Mouse (Mus musculus): ENCODE results near the gene Dennd2d. TPM values are rescaled to one million over a fixed set of nuclear protein-coding genes. Genes with fewer than 3 reads are reported as not detected.

Gene Dennd2d
- polyA plus RNA-seq, 1 experiment from 2014 or later = 20.4 TPM

DNA sequence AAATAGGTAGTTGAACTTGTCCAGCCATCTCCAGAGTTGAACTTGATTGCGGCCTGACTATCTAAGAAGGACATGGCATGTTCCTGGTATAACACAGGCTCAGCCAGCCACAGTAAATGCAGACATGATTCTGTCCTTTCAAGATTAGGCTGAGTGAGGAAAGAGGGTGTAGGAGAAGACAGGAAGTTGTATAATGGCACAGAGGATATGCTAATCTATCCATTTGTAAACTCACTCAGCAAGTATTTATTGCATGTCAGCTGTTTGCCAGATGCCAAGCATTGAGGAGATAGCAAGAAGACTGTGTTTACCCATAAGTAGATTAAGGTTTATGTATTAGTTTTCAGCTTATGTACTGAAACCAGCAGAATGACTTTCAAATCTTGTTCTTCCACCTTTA is 10.5 kb downstream of the Dennd2d start:
- Histone ChIP-seq H3K4me1 (ENCODE audit: control insufficient read depth, insufficient read depth, low read length) (no peaks in the 10 kb centered on the region), H3K4me2 (replicated peaks; ENCODE audit: low read depth, low read length) (no peak overlapping the region), H3K9ac (replicated peaks; ENCODE audit: low read depth, low read length) (no peak overlapping the region), H3K36me3 (ENCODE audit: control insufficient read depth, insufficient read depth, low read length) (no peaks in the 10 kb centered on the region; the same call in 1 of the 2 replicates), H3K27ac (ENCODE audit: low read length) (no peak overlapping the region), H3K27me3 (ENCODE audit: control insufficient read depth, insufficient read depth, low read length) (no peaks in the 10 kb centered on the region), H3K9me3 (ENCODE audit: control insufficient read depth, low read depth, low read length) (no peaks in the 10 kb centered on the region), H3K4me3 (ENCODE audit: low read depth, low read length) (no peak overlapping the region)
- ATAC-seq (ENCODE audit: insufficient number of reproducible peaks, insufficient read depth, low FRiP score, low read depth) = no peak
- 81% methylated on average over 1 of the region's 1 CpGs for WGBS

GRCm38 (mm10) chr3:106493202-106493601 is 11.0 kb downstream of the Dennd2d start:
- no peaks in the 10 kb centered on the region for H3K27me3 ChIP-seq (ENCODE audit: control insufficient read depth, insufficient read depth, low read length)
- H3K9ac ChIP-seq (replicated peaks; ENCODE audit: low read depth, low read length) = no peak overlapping the region
- WGBS = 85% methylated on average over 8 of the region's 8 CpGs
- ATAC-seq (ENCODE audit: insufficient number of reproducible peaks, insufficient read depth, low FRiP score, low read depth) = no peak
- H3K4me3 ChIP-seq (ENCODE audit: low read depth, low read length) = no peak overlapping the region
- no peak overlapping the region for H3K4me2 ChIP-seq (replicated peaks; ENCODE audit: low read depth, low read length)
- no peaks in the 10 kb centered on the region for H3K9me3 ChIP-seq (ENCODE audit: control insufficient read depth, low read depth, low read length)
- H3K4me1 ChIP-seq (ENCODE audit: control insufficient read depth, insufficient read depth, low read length) = no peaks in the 10 kb centered on the region
- H3K36me3 ChIP-seq (ENCODE audit: control insufficient read depth, insufficient read depth, low read length) = no peaks in the 10 kb centered on the region; the same call in 1 of the 2 replicates
- H3K27ac ChIP-seq (ENCODE audit: low read length) = no peak overlapping the region

GRCm38 (mm10) chr3:106493882-106494281 is 11.7 kb downstream of the Dennd2d start:
- WGBS = 88% methylated on average over 3 of the region's 3 CpGs
- H3K4me1 ChIP-seq (ENCODE audit: control insufficient read depth, insufficient read depth, low read length) = no peaks in the 10 kb centered on the region
- no peak overlapping the region for H3K27ac ChIP-seq (ENCODE audit: low read length)
- no peaks in the 10 kb centered on the region for H3K27me3 ChIP-seq (ENCODE audit: control insufficient read depth, insufficient read depth, low read length)
- no peak overlapping the region for H3K4me3 ChIP-seq (ENCODE audit: low read depth, low read length)
- H3K36me3 ChIP-seq (ENCODE audit: control insufficient read depth, insufficient read depth, low read length) = no peaks in the 10 kb centered on the region; the same call in 1 of the 2 replicates
- H3K4me2 ChIP-seq (replicated peaks; ENCODE audit: low read depth, low read length) = no peak overlapping the region
- no peak for ATAC-seq (ENCODE audit: insufficient number of reproducible peaks, insufficient read depth, low FRiP score, low read depth)
- H3K9ac ChIP-seq (replicated peaks; ENCODE audit: low read depth, low read length) = no peak overlapping the region
- no peaks in the 10 kb centered on the region for H3K9me3 ChIP-seq (ENCODE audit: control insufficient read depth, low read depth, low read length)

GRCm38 (mm10) chr3:106494417-106494950 is 12.3 kb downstream of the Dennd2d start:
- Histone ChIP-seq H3K4me2 (replicated peaks; ENCODE audit: low read depth, low read length) (no peak overlapping the region), H3K27me3 (ENCODE audit: control insufficient read depth, insufficient read depth, low read length) (no peaks in the 10 kb centered on the region), H3K4me1 (ENCODE audit: control insufficient read depth, insufficient read depth, low read length) (no peaks in the 10 kb centered on the region), H3K9ac (replicated peaks; ENCODE audit: low read depth, low read length) (no peak overlapping the region), H3K27ac (ENCODE audit: low read length) (no peak overlapping the region), H3K36me3 (ENCODE audit: control insufficient read depth, insufficient read depth, low read length) (no peaks in the 10 kb centered on the region; the same call in 1 of the 2 replicates), H3K9me3 (ENCODE audit: control insufficient read depth, low read depth, low read length) (no peaks in the 10 kb centered on the region), H3K4me3 (ENCODE audit: low read depth, low read length) (no peak overlapping the region)
- no peak for ATAC-seq (ENCODE audit: insufficient number of reproducible peaks, insufficient read depth, low FRiP score, low read depth)
- 77% methylated on average over 1 of the region's 1 CpGs for WGBS

DNA sequence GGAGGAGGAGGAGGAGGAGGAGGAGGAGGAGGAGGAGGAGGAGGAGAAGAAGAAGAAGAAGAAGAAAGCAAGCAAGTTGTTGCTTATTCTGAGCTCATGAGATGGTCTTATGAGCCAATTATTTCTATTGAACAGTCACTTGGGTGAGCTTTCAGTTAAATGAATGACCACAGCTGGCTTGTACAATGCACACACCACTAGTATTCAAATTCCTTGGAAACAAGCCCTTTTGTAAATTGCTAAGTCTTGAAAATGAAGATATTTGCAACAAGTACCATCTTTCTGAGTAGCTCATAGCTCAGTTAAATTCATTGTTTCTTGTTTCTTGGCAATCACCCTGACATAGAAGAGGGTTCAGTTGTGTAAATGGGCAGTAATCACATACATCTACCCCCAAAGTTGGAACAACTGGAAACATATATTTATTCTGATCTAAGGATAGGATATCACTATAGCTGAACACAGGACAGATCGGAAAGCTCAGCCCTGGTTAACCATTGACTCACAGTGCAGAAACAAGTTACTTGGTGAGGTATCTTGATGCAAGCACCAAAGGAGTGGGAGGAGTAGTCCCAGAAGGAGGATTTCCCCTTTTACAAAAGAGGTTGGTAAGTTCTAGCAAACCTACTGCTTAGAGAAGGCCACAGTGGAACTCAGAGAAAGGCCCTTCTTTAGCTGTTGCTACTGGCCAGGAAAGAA is 13.3 kb downstream of the Dennd2d start:
- WGBS = 79% methylated on average over 1 of the region's 1 CpGs
- no peak for ATAC-seq (ENCODE audit: insufficient number of reproducible peaks, insufficient read depth, low FRiP score, low read depth)

GRCm38 (mm10) chr3:106496045-106496721 is 14.0 kb downstream of the Dennd2d start:
- 38% methylated on average over 4 of the region's 4 CpGs for WGBS
- peak; percentile 54; the same call in 1 of the 2 replicates for ATAC-seq (ENCODE audit: insufficient number of reproducible peaks, insufficient read depth, low FRiP score, low read depth)
- Histone ChIP-seq H3K36me3 (ENCODE audit: control insufficient read depth, insufficient read depth, low read length) (peaks cover 6% of the 10 kb centered on the region), H3K4me1 (ENCODE audit: control insufficient read depth, insufficient read depth, low read length) (no peaks in the 10 kb centered on the region), H3K9me3 (ENCODE audit: control insufficient read depth, low read depth, low read length) (no peaks in the 10 kb centered on the region), H3K4me2 (replicated peaks; ENCODE audit: low read depth, low read length) (no peak overlapping the region), H3K27me3 (ENCODE audit: control insufficient read depth, insufficient read depth, low read length) (no peaks in the 10 kb centered on the region), H3K9ac (replicated peaks; ENCODE audit: low read depth, low read length) (no peak overlapping the region), H3K27ac (ENCODE audit: low read length) (no peak overlapping the region), H3K4me3 (ENCODE audit: low read depth, low read length) (no peak overlapping the region)

More for the DNA sequence above, 13.3 kb downstream of the Dennd2d start:
- no peak overlapping the region for H3K4me2 ChIP-seq (replicated peaks; ENCODE audit: low read depth, low read length)
- H3K27ac ChIP-seq (ENCODE audit: low read length) = no peak overlapping the region
- no peaks in the 10 kb centered on the region for H3K27me3 ChIP-seq (ENCODE audit: control insufficient read depth, insufficient read depth, low read length)
- H3K9ac ChIP-seq (replicated peaks; ENCODE audit: low read depth, low read length) = no peak overlapping the region
- H3K4me1 ChIP-seq (ENCODE audit: control insufficient read depth, insufficient read depth, low read length) = no peaks in the 10 kb centered on the region
- peaks cover 4% of the 10 kb centered on the region for H3K36me3 ChIP-seq (ENCODE audit: control insufficient read depth, insufficient read depth, low read length)
- no peak overlapping the region for H3K4me3 ChIP-seq (ENCODE audit: low read depth, low read length)
- no peaks in the 10 kb centered on the region for H3K9me3 ChIP-seq (ENCODE audit: control insufficient read depth, low read depth, low read length)

- H3K4me3 ChIP-seq (ENCODE audit: low read depth, low read length) = no peak overlapping the region
- no peaks in the 10 kb centered on the region for H3K9me3 ChIP-seq (ENCODE audit: control insufficient read depth, low read depth, low read length)
- H3K9ac ChIP-seq (replicated peaks; ENCODE audit: low read depth, low read length) = no peak overlapping the region
- no peak overlapping the region for H3K27ac ChIP-seq (ENCODE audit: low read length)
- no peak overlapping the region for H3K4me2 ChIP-seq (replicated peaks; ENCODE audit: low read depth, low read length)
- no peak for ATAC-seq (ENCODE audit: insufficient number of reproducible peaks, insufficient read depth, low FRiP score, low read depth)
- no peaks in the 10 kb centered on the region for H3K27me3 ChIP-seq (ENCODE audit: control insufficient read depth, insufficient read depth, low read length)
- H3K36me3 ChIP-seq (ENCODE audit: control insufficient read depth, insufficient read depth, low read length) = peaks cover 6% of the 10 kb centered on the region
- no peaks in the 10 kb centered on the region for H3K4me1 ChIP-seq (ENCODE audit: control insufficient read depth, insufficient read depth, low read length)
- 63% methylated on average over 3 of the region's 3 CpGs for WGBS
These were observed 14.8 kb downstream of the Dennd2d start for GRCm38 (mm10) chr3:106496996-106497395.

GRCm38 (mm10) chr3:106500510-106500909 is 18.3 kb downstream of the Dennd2d start:
- WGBS = 90% methylated on average over 2 of the region's 2 CpGs
- no peak for ATAC-seq (ENCODE audit: insufficient number of reproducible peaks, insufficient read depth, low FRiP score, low read depth)

More at GRCm38 (mm10) chr3:106500510-106500909, 18.3 kb downstream of the Dennd2d start:
- Histone ChIP-seq H3K27me3 (ENCODE audit: control insufficient read depth, insufficient read depth, low read length) (no peaks in the 10 kb centered on the region), H3K36me3 (ENCODE audit: control insufficient read depth, insufficient read depth, low read length) (peaks cover 20% of the 10 kb centered on the region), H3K27ac (ENCODE audit: low read length) (no peak overlapping the region), H3K9ac (replicated peaks; ENCODE audit: low read depth, low read length) (no peak overlapping the region), H3K9me3 (ENCODE audit: control insufficient read depth, low read depth, low read length) (no peaks in the 10 kb centered on the region), H3K4me1 (ENCODE audit: control insufficient read depth, insufficient read depth, low read length) (no peaks in the 10 kb centered on the region), H3K4me3 (ENCODE audit: low read depth, low read length) (no peak overlapping the region), H3K4me2 (replicated peaks; ENCODE audit: low read depth, low read length) (no peak overlapping the region)

All from stomach, embryonic 14.5 days (tissue).